Mouse (Mus musculus) Muller cell, postnatal 12 days (primary cell): ENCODE data around the gene Sdk2.

Experiments
- DNase-seq: peaks from one replicate; pipeline ENCODE4 v3.0.0-alpha.2; 2015; ENCODE audit errors: inconsistent ontology term

Gene Sdk2

DNA sequence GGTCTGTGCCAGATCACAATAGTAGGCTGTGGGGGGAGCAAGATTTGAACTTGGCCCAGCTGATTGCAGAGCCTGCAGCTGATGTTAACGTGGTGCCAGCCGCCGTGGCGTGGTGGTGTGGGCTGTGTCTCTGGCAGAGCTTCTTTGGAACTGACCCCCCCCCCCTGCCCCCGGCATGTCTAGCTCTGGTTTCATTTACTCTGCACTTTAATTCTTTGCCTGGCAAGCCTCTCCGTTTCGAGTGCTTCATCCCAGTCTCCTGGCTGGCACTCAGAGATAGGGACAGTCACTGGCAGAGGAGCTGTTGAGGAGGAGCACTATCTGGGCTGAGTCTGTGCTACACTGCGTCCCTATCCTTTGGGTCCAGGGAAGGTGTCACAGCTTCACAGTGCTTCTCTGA is 75.0 kb downstream of the Sdk2 start:
- DNase-seq, result no peak

DNA sequence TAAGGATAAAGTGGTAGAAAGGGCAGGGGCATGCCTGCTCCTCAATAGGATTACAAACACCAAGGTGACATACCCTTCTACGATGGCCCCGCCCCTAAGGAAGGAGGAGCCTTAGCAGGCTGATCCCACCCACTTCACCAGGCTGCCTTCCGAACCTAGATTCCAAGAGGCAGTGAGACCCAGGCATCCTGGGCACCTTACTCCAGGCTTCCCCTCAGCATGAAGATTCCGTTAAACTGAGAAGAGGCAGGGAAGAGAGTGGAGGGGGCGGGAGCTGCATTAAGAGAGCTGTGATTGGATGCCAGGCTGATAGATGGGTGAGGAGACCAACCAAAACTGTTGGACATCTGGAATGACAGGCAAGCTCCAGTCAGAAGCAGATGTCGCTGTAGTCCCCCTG is 76.4 kb downstream of the Sdk2 start:
- peak; percentile 62 for DNase-seq

GRCm38 (mm10) chr11:113990065-113990464 is 76.8 kb downstream of the Sdk2 start:
- no peak for DNase-seq

GRCm38 (mm10) chr11:113985826-113986416 is 80.9 kb downstream of the Sdk2 start:
- no peak for DNase-seq

DNA sequence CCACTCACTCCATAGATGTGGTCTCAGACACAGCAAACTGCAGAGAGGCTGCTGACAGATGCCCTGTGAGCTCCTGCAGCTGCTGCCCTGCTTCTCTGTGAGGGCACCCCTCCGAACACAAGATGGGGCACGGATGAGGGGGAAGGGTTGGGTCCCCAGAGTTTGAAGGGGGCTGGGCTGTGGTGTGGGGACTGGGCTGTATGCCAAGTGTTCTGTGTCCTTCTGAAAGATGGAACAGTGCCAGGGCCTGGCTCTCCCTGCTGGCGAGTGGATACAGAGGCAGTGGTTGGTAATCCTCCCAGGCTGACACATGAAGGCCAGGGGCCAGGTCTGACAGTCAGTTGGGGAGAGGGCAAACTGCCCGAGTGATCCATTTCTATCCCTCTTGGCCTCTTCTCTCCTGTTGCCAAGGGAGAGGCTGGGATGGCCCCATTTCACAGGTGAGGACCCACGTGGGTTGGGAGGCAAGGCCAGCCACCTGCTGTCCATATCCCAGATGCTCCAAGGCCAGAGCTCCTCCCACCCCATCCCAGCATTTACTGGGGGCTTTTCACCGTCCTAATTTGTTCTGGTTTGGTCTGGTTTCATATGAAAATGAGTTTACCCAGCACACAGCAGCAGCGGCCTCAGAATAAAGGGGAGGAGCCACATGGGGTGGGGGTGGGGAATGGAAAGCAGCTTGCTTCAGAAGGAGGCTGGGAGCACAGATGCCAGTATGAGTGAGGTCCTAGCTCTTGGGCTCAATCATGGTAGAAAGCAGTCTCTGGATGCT is 84.9 kb downstream of the Sdk2 start:
- peak; percentile 58 for DNase-seq

GRCm38 (mm10) chr11:113981088-113981487 is 85.8 kb downstream of the Sdk2 start:
- peak; percentile 57 for DNase-seq

DNA sequence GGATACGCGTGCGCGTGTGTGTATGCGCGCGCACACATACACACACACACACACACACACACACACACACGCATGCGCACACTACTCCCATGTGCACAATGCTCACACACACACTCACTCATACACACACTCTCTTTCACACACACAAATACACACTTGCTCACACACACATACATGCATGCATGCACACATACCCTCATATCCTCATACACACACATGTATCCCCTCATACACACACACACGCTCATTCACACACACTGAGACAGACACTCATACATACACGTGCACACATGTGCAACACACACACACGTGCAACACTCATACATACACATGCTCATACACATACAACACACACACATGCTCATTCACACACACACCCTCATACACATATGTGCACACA is 88.5 kb downstream of the Sdk2 start:
- no peak for DNase-seq

GRCm38 (mm10) chr11:113975667-113975970 is 91.2 kb downstream of the Sdk2 start:
- DNase-seq, result no peak

DNA sequence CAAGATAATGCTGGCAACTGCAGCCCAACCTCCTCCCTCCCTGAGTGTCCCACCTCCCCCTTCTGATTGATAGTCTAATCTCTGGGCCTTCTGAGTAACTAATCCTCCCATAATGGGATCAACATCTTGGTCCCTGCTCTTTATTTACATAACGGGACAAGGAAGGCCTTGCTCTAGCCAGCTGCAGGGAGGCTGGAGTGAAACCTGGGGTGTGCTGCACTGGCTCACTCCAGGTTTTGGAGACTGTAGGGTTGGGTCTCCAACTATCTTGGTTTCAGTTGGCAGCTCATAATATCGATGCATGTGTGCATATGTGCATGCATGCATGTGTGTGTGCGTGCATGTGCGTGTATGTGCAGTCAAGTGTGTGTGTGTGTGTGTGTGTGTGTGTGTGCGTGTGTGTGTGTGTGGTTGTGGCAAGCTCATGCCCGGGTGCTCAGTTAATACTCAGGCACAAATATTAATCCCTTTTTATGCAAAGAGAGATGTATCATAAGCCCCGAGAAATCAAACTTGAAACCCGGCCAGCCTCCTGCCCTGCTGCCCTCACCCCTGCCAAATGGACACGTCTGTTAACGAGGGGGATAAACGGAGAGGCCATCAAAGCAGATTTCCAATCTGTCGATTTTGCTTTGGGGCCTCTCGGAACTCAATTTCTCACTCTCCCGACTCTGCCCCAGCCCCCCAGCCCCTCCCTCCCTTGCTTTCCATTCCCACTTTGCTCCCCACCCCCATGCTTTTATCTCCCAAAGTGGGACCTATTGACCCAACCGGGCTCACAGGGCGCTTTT is 91.8 kb downstream of the Sdk2 start:
- DNase-seq, result no peak

- DNase-seq, result no peak
These were observed 94.4 kb downstream of the Sdk2 start for GRCm38 (mm10) chr11:113972517-113972872.

DNA sequence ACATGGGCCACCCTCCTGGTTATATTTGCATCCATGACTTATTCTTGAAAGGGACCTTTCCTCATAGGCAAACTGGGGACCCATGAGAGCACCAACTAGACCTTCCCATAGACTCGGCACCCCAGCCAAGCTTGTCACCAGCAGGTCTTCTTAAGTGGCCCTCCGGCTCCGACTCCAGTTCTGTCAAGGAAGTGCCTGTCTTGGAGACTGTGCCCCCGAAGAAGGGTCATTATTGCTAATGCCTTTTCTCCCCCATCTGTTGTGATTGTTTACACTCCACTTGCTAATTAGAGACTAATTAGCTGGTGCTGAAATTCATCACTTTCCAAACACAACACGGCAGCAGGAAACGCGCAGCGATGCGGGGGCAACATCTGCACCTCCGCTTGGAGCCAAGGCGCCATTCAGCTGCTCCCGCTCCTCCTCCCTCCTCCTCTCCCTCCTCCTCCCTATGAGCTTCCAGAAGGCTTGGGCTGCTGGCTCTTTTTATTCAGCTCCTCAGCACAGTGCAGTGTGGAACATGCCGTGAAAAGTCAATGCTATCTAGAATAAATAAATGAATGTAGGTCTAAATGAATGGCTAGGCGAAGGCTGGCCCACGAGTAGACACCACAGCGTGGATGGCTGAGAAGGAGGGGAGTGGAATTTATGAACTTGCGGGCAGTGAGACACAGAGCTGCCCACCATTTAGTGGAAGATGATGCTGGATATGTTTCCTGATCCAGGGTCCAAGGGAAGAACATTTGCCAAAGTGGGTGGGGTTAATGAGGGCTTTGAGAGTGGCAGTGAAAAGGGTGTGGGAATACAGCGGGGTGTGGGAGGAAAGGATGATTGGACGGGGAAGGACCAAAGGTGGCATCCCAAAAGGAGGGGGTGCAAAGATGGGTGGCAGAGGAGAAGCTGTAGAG is 95.0 kb downstream of the Sdk2 start:
- DNase-seq, result no peak

GRCm38 (mm10) chr11:113970026-113970425 is 96.8 kb downstream of the Sdk2 start:
- peak; percentile 57 for DNase-seq

GRCm38 (mm10) chr11:113965214-113965613 is 101.6 kb downstream of the Sdk2 start:
- no peak for DNase-seq

DNA sequence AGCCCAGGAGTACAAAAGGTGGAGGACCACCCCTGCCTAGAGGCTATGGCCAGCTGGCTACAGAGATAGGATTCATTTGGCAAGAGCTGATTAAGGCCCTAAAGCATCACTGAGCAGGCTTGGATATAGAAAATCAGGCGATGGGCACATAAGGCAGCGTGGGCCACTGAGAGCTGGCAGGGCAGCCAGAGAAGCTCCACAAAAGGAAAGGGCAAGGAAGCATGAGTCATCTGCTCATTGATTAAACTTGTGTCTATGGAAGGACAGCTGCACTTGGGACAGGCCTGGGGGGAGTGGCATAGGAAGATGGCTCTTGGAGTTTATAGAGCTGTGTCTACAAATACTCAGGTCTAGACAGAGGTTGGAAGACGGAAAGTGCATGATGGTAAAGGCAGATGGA is 104.1 kb downstream of the Sdk2 start:
- DNase-seq, result peak; percentile 77

DNA sequence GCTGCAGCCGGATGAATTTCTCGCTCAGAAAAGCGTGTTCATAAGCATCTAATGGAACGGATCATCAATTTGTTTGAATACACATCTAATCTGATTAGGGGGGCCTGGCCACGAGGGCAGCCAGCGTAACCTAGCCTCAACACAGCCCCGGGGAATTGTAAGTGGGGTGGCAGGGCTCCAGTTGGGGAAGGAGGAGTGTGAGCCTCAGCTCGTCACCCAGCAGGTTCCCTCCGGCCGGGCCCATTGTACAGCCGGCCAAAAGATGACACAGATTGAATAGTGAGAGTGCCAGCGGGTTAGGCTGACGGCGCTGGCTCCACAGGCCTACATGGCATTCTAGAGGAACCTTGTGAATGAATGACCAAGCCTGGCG is 115.2 kb downstream of the Sdk2 start:
- peak; percentile 94 for DNase-seq

- DNase-seq, result no peak
These were observed 115.8 kb downstream of the Sdk2 start for GRCm38 (mm10) chr11:113950904-113951615.

GRCm38 (mm10) chr11:113948676-113949075 is 118.2 kb downstream of the Sdk2 start:
- no peak for DNase-seq

DNA sequence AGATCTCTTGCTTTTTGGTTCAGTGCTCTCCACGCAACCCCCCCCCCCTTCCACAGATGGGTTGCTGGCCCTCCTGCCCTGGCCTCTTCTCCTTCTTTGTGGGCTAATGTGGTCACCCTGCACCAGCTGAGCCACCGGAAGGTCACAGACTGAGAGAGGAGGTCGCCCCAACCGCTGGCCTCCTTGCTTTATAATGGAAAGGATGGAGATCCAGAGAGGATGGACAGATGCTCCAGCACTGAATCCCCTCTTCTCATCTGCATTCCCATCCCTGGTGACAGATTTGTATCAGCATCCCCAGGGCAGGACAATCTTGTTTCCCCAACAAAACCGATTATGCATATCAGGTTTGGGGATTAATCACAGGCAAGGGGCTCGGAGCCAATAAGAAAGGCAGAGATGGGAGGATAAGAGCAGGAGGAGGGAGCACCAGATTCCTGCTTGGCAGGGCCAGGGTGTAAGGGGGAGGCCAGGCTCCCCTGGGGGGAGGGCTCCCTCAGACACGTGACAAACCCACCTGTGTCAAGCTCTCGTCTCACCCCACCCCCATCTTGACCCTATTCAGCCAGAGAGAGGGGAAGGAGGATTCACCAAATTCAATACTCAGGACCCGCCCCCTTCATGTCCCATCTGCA is 124.6 kb downstream of the Sdk2 start:
- no peak for DNase-seq

- peak; percentile 37 for DNase-seq
These were observed 133.2 kb downstream of the Sdk2 start for GRCm38 (mm10) chr11:113933678-113934077.

DNA sequence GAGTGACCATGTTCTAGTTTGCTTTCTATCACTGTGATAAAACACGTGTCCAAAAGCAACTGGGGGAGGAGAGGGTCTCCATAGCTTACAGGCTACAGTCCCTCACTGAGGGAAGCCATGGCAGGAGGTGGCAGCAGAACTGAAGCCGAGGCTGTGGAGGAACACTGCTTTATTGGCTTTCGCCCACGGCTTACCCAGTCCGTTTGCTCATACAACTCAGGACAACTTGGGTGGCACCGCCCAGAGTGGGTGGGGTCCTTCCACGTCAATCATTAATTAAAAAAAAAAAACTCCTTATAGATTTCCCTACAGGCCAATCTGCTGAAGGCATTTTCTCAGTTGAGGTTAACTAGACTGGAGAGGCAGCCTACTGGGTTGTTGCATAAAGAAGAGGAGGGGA is 133.9 kb downstream of the Sdk2 start:
- no peak for DNase-seq

GRCm38 (mm10) chr11:113931701-113932100 is 135.1 kb downstream of the Sdk2 start:
- no peak for DNase-seq
